Mouse (Mus musculus) c-Kit-negative CD71-positive TER-119-positive erythroid progenitor cells, embryonic 14.5 days (primary cell): Measurements from ENCODE around the gene Tie1.
A peak's percentile ranks its signal among the peaks of the same experiment; 100 is the strongest.

Source experiments
- DNase-seq: peaks from one replicate; pipeline ENCODE4 v3.0.0-alpha.2; 2013; ENCODE audit warnings: low read depth, low spot score

Gene Tie1

GRCm38 (mm10) chr4:118476773-118477530, 12.9 kb downstream of the Tie1 start:
- DNase-seq = no peak

GRCm38 (mm10) chr4:118472687-118473086, 17.2 kb downstream of the Tie1 start:
- no peak for DNase-seq

DNA sequence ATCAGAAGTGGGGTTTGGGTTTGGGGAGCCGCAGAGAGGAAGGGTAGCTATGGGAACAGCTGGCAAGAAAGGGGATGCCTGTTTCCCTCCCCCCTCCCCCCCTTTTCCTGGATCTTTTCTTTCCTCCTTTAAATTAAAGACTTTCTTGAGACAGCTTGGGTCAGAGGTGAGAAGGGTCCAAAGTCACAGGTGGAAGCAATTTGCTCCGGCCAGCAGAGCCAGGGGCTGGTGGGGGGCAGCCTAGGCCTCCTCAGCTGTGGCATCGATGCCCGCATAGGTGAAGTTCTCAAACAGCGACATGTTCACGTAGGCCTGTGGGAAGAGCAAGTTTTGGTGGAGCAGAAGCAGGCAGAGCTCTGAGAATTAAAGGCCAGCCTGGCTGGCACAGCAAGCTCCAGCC, 18.6 kb downstream of the Tie1 start:
- no peak for DNase-seq

DNA sequence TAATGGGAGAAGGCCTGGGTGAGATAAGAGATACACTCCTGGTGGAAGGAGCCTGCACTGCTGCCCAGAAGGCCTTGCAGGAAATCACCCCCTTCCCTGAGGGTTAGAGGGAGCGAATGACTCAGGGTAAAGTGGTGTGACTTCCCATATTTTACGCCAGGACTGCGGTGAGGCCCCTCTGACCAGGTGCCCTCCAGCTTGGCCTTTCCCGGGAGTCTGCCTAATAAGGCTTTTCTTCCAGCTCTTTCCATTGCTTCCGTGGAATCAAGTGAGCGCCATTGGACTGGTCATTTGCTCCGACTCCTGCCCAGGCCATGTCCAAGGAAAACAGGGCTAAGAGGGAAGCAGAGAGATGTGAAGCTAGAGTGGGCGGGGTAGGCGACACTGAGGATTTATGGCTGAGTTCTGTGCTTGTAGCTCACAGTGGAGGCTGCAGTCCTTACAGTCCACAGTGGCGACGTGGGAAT, 24.1 kb downstream of the Tie1 start:
- DNase-seq = no peak

GRCm38 (mm10) chr4:118464956-118465355, 24.9 kb downstream of the Tie1 start:
- DNase-seq = no peak

DNA sequence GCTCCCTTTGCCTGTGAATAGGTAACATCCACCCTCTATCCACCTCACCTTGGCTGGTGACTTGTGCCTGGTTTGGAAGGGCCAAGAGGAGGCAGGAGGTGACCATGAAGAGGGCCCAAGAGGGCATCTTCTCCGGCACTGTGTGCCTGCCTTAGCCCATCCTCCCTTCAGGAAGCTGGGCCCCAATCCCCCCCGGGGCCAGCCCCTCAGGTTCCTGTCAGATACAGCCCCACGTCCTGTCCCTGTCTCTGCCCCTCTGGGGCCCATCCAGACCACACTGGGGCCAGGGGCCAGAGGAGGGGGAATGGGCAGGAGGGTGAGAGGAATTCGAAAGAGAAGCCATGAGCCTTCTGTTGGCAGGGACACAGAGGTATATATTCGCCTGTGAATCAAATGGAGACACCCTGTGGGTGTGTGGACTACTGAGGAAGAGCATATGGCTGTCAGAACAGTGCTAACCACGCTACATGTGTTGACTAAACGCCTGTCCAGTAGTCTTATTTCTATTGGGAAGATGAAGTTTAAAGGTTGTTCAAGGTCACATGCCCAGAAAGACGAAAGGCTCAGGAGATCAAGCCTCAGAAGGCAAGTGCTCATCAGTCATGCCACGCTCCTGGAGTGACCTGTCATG, 32.4 kb downstream of the Tie1 start, which contains the start of gene Mpl:
Mpl (minus strand) TSS at position 169 of the 631 bp plus-strand sequence.
- no peak for DNase-seq

DNA sequence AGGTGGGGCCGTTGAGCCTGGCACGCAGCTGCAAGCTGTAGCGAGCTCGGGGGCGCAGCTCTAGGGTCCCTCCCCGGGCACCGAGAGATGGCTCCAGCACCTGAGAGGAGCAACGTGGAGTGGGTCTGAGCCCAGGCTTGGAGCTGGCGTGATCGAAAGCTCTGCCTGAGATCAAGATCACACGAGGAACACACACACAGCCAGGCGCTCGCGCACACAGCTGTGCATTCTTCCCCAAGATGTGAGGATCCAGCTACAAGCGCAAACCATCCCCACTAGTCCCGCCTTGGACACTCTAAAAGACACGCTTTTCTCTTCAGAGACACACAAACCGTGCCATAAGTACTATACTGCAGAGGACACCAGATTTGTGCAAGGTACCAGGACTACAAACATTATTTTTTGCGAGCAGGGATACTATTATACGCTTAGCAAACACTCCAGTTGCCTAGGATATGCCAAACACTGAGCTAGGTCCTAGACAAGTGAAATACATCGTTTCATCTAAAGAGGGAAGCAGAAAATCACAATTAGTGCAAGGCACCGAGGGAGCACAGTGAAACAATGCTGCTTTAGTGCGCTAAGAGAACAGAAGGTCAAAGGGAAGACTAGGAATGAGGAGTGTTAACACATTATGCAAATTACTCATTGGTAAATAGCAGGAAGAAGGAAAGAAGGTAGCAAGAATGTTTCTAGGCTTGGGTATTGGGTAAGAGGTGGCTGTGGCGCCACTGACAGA, 43.3 kb downstream of the Tie1 start:
- no peak for DNase-seq

DNA sequence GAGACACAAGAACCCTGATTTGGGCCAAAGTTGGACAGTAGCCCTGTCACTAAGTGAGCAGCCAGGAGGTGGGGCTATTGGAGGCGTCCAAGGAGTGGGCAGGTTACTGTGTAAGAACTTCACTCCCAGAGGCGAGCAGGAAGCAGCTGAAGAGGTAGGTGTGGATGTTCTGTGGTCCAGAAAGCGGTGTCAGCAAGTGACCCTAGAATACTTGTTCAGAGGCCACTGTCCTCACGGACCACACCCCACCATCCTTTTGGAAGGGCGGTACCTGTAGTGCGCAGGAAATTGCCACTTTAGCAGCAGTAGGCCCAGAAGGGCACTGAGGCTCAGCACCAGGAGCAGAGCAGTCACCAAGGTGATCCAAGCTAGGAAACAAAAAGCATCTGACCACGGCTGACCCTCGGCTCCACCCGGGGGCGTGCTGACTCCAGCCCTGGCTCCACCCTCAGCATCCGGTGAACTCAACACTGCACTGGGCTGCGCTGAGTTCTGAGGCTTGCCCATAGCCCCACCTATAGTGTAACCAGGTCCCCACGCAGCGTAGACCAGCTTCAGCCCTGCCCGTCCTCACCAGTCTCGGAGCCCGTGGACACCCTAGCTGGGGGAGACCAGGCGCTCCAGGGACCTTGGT, 44.0 kb downstream of the Tie1 start:
- DNase-seq = no peak

DNA sequence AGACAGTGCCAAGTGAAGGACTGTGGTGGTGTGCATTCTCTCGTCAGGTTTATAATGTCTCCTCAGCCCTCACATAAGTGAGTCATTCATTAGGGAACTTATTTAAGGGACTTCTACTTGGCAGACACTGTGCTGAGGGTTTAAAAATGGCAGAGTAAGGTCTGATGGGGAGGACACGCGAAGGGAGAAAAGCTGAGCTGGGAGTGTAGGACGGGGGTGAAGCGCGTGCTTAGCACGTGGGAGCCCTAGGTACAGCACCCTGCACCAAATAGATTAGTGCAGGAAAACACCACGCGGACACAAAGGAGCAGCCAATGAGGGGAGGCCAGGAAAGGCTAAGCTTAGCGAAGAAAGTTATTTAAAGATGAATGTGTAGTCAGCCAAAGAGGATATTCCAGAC, 44.8 kb downstream of the Tie1 start:
- DNase-seq = no peak

GRCm38 (mm10) chr4:118437829-118438253, 52.0 kb downstream of the Tie1 start:
- DNase-seq = no peak

DNA sequence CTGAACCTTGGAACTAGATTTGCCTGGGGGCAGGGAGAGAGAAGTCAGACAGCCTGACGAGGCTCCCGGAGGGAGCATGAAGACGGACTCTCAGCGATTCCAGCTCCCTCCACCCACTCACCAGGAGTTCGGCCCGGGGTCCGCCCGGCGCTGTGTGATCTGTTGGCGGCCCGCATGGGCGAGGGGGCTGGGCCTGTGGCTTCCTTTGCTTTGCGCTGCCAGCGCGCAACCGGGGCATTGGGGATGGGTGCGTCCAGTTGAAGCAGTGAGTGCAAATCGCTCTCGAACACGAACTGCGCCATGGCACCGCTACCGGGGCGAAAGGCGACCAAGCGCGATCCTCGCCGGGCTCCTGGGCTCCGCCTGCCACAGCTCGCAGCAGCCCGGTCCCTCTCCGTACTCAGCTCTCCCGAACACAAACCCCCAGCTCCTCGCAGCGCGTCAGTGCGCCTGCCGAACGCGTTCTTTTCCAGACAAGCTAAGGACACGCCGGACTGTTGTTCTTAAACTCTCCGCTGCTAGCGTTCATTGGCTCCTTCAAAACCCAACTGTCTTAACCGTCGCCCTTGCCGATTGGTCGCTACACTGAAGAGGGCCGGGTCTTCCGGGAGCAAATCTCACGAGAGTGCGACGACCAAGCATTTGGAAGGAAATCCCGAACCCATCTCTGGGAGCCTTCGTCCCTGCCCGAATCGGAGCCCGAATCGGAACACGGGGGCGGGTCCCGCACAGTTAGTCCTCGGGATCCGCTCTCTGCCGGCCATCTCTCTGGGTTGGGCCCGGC, 52.8 kb downstream of the Tie1 start, which contains the start of gene Cdc20:
Cdc20 (minus strand) TSS at position 533 of the 784 bp plus-strand sequence.
- DNase-seq = peak; percentile 93

DNA sequence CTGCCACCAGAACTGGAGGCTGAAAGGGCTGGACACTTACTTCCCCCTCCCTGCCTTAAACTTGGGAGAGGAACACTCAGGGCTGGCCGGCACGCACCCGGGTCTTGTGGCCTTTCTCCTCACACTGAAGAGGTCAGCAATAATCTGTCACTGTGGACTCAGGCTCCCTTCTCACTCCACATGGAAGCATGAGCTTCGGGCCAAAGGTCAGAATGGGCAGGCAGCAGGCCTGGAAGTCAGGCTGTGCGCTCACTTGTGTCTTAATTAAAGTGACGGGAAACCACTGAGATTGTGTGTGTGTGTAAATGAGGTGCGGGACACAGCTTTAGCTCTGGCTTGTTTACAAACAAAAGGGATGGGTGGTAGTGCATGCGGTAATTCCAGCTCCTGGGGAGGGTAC, 57.5 kb downstream of the Tie1 start:
- no peak for DNase-seq

- no peak for DNase-seq
These were observed 60.5 kb downstream of the Tie1 start for GRCm38 (mm10) chr4:118429215-118429895.

GRCm38 (mm10) chr4:118428531-118429214, 61.2 kb downstream of the Tie1 start:
- DNase-seq = no peak

- DNase-seq = peak; percentile 65
These were observed 62.0 kb downstream of the Tie1 start, which contains the start of gene Elovl1 for GRCm38 (mm10) chr4:118427768-118428451. Gene Elovl1 (plus strand): TSS chr4:118428093.

GRCm38 (mm10) chr4:118427415-118427767, 62.5 kb downstream of the Tie1 start:
- no peak for DNase-seq

GRCm38 (mm10) chr4:118425374-118425773, 64.5 kb downstream of the Tie1 start:
- no peak for DNase-seq

DNA sequence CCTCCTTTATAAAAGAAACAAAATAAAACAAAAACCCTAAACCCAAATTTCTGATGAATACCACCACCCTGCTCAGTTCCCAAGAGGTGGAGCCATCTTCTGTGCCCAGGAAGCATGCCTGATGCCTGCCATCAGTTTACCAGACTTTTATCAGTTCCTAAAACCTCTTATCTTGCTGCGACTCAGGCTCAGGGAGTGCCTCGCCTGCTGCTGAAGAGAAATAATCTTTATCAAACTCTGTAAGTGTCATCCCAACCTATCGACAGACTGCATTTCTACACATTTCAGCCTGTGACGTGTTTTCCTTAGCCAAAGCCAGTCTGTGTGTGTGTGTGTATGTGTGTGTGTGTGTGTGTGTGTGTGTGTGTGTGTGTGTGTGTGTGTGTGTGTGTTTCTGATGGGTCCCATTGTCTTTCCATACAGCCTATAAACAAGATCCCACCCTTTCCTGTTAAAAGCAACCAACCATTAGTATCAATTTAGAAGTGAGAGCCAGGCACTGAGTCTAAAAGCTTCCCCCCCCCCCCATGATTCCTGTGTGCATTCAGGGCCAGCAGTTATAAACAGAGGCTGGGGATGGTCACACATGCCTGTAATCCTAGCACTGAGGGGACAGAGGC, 65.2 kb downstream of the Tie1 start:
- peak; percentile 57 for DNase-seq

- no peak for DNase-seq
These were observed 68.5 kb downstream of the Tie1 start for GRCm38 (mm10) chr4:118421384-118421783.
